Mouse (Mus musculus) intestine, embryonic 14.5 days (tissue): Measurements from ENCODE around the gene Csrnp1. TPM values are rescaled to one million over a fixed set of nuclear protein-coding genes. Genes with fewer than 3 reads are reported as not detected.
A peak's percentile ranks its signal among the peaks of the same experiment; 100 is the strongest.

ENCODE experiments used
- ATAC-seq: fragments of 200-750 bp; cut with Nextera tagmentation; replicated peaks from 2 replicates; pipeline ENCODE4 v1.8.0; 2017; ENCODE audit warnings: low read depth, moderate number of reproducible peaks, moderate TSS enrichment, moderate library complexity; ENCODE audit not compliant: low FRiP score, low TSS enrichment
- DNase-seq: peaks from one replicate; pipeline ENCODE4 v3.0.0-alpha.2; 2018; ENCODE audit warnings: low spot score
- H3K27ac ChIP-seq: fragments of 300-500 bp; sonication (generic); 2 replicates; pipeline ENCODE4 v1.5.1; 2014; ENCODE audit warnings: low read depth, mild to moderate bottlenecking, control low read depth
- H3K27me3 ChIP-seq: fragments of 300-500 bp; sonication (generic); replicated peaks from 2 replicates; pipeline ENCODE4 v1.6.1; 2014; ENCODE audit warnings: low read length, control low read depth; ENCODE audit not compliant: control insufficient read depth, insufficient read depth
- H3K36me3 ChIP-seq: fragments of 300-500 bp; sonication (generic); 2 replicates; pipeline ENCODE4 v1.6.1; 2014; ENCODE audit warnings: low read length, control low read depth; ENCODE audit not compliant: control insufficient read depth, insufficient read depth
- H3K4me1 ChIP-seq: fragments of 300-500 bp; sonication (generic); replicated peaks from 2 replicates; pipeline ENCODE4 v1.6.1; 2014; ENCODE audit warnings: low read length, control low read depth, mixed read lengths; ENCODE audit not compliant: control insufficient read depth, insufficient read depth
- H3K4me2 ChIP-seq: fragments of 300-500 bp; sonication (generic); 2 replicates; pipeline ENCODE4 v1.6.1; 2014; ENCODE audit warnings: low read length
- H3K4me3 ChIP-seq: fragments of 300-500 bp; sonication (generic); 2 replicates; pipeline ENCODE4 v1.5.1; 2014; ENCODE audit warnings: low read depth, low read length, control low read depth, mixed read lengths
- H3K9ac ChIP-seq: fragments of 300-500 bp; sonication (generic); 2 replicates; pipeline ENCODE4 v1.6.1; 2014; ENCODE audit warnings: mild to moderate bottlenecking, low read length
- H3K9me3 ChIP-seq: fragments of 300-500 bp; sonication (generic); 2 replicates; pipeline ENCODE4 v1.6.1; 2016; ENCODE audit warnings: low read length, control low read depth; ENCODE audit not compliant: control insufficient read depth
- WGBS: fragments of 180-500 bp; shearing (Covaris S2); extraction: QIAGEN DNeasy Blood & Tissue Kit; methylation state at CpG from one replicate; pipeline ENCODE4 v1.1.7; 2014; 5-methylcytosine and 5-hydroxymethylcytosine counted together
- polyA plus RNA-seq: library from polyadenylated mRNA; unstranded; fragments of >200 nt; fragmentation: Nextera tagmentation; extraction: Ambion mirVana; gene quantifications from 2 replicates; pipeline ENCODE4 v1.2.1, GENCODE M21; 2014

Csrnp1 gene
- polyA plus RNA-seq, 1 experiment from 2014 or later: 1.8 TPM

DNA sequence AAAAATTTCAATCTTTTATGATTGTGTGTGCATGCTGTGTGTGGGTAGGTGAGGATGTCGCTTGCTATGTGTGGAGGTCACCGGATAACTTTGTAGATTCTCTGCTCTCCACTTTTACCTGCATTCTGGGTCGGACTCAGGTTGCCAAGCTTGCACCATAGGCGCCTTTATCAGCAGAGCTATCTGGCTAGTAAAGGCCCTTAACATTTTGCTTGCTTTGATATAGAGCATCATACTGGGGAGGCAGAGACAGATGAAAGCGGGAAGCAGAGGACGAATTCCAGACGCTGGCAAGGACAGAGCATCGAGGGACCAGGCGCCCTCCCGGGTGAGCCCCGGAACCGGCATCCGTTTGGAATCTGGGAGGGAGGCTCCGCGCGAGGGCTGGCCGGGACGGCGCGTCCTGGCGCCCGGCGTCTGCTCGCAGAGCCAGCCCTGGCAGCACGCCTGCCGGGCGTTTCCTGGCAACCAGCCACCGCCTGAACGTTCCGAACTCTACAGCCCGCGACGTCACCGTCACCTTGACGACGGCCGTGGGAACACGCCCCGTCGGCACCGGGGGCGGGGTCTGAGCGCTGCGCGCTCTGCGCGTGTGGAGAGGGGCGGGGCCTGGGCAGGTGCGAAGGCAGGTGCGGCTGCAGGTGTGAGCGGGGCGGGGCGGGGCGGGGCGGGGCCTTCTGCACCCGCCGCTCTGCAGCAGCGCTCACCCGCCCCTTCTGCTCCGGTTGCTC is 26.5 kb upstream of the Csrnp1 start:
- Histone ChIP-seq H3K36me3 (no peaks in the 10 kb centered on the region), H3K4me1 (peaks cover 13% of the 10 kb centered on the region), H3K9ac (peak overlapping the region; percentile 36; the same call in 1 of the 2 replicates), H3K27ac (peak overlapping the region; percentile 76), H3K27me3 (no peaks in the 10 kb centered on the region), H3K4me3 (peak overlapping the region; percentile 32), H3K4me2 (peak overlapping the region; percentile 77), H3K9me3 (no peaks in the 10 kb centered on the region)
- DNase-seq (peak; percentile 97), ATAC-seq (peak; percentile 92)
- WGBS: 1% methylated on average over 60 of the region's 60 CpGs

- H3K27ac ChIP-seq: no peak overlapping the region
- H3K4me1 ChIP-seq: peaks cover 13% of the 10 kb centered on the region
- DNase-seq: no peak
- H3K4me3 ChIP-seq: no peak overlapping the region
- no peaks in the 10 kb centered on the region for H3K27me3 ChIP-seq
- 93% methylated on average over 3 of the region's 3 CpGs for WGBS
- no peaks in the 10 kb centered on the region for H3K9me3 ChIP-seq
- H3K4me2 ChIP-seq: no peak overlapping the region
- no peaks in the 10 kb centered on the region for H3K36me3 ChIP-seq
- H3K9ac ChIP-seq: no peak overlapping the region
- ATAC-seq: no peak
These were observed 25.4 kb upstream of the Csrnp1 start for GRCm38 (mm10) chr9:120009871-120010270.

DNA sequence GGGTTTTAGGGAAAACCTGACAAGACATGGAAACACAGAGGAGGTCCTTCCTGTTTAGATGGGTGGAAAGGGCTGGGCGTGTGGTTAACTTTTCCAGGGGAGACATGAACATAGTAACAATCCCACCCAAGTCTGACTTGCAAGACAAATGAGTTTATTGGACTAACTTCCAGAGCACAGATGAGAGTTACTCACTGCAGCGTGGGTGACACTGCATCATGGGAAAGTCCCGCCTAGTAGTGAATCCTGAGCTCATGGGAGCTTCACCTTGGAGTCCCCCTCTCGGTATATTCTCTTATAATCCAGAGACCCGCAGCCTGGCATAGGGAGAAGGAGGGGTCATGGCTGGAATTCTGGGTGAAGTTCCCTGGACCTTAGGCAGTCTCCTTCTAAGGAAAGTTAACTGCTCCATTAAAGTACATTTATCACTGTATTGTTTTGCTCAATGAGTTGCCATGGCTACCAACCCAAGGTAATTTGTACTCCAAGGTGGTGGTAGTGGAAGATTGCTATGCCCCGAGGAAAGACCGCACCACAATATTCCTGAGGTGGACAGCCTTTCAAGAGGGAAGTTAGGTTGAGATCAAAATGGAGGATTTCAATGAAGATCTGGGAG is 24.9 kb upstream of the Csrnp1 start:
- DNase-seq (no peak), ATAC-seq (no peak)
- no peaks in the 10 kb centered on the region for H3K27me3 ChIP-seq
- H3K4me3 ChIP-seq: no peak overlapping the region
- H3K9me3 ChIP-seq: no peaks in the 10 kb centered on the region
- H3K27ac ChIP-seq: no peak overlapping the region
- no peak overlapping the region for H3K9ac ChIP-seq
- no peaks in the 10 kb centered on the region for H3K36me3 ChIP-seq
- H3K4me1 ChIP-seq: peaks cover 13% of the 10 kb centered on the region
- no peak overlapping the region for H3K4me2 ChIP-seq
- 51% methylated on average over 7 of the region's 7 CpGs for WGBS

DNA sequence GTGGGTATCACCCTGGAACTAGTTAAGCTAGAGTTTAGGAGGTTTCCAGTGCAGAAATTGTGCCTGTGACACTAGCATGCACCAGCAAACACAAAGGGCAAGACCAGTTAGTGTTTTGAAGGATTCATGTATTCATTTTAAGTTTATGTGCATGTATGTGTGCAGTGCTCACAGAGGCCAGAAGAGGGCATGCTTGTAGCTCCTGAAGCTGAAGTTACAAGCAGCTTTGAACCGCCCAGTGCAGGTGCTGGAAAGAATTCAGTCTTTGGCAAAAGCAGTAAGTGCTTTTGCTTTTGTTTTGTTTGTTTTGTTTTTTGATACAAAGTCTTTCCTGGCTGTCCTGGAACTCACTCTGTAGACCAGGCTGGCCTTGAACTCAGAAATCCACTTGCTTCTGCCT is 23.4 kb upstream of the Csrnp1 start:
- Histone ChIP-seq H3K36me3 (no peaks in the 10 kb centered on the region), H3K4me2 (no peak overlapping the region), H3K27me3 (no peaks in the 10 kb centered on the region), H3K9ac (no peak overlapping the region), H3K4me3 (no peak overlapping the region), H3K27ac (no peak overlapping the region), H3K9me3 (no peaks in the 10 kb centered on the region), H3K4me1 (peaks cover 13% of the 10 kb centered on the region)
- DNase-seq: no peak
- 97% methylated on average over 1 of the region's 1 CpGs for WGBS
- ATAC-seq: no peak

DNA sequence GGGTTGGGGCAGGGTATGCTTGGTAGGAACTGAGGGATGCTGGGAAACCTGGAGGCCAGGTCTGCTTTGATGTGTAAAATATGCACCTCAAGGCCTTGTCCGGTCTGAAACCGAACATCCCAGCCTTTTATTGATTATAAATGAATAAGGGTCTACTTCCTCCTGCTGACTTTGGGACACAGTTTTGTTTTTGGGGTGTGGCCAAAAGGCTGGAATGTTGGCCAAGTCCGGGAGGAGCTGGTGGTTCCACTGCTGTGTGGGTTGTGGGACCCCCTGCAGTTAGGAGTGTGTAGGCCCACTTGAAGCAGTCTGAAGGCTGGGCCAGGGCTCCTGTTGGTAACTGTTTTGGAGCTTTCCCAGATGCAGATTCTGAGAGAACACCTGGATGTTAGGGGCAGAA is 21.5 kb upstream of the Csrnp1 start:
- Histone ChIP-seq H3K9me3 (no peaks in the 10 kb centered on the region), H3K4me2 (no peak overlapping the region), H3K9ac (no peak overlapping the region), H3K27me3 (no peaks in the 10 kb centered on the region), H3K4me3 (no peak overlapping the region), H3K4me1 (peaks cover 17% of the 10 kb centered on the region), H3K36me3 (no peaks in the 10 kb centered on the region), H3K27ac (no peak overlapping the region)
- DNase-seq (no peak), ATAC-seq (no peak)
- WGBS: 52% methylated on average over 3 of the region's 3 CpGs

DNA sequence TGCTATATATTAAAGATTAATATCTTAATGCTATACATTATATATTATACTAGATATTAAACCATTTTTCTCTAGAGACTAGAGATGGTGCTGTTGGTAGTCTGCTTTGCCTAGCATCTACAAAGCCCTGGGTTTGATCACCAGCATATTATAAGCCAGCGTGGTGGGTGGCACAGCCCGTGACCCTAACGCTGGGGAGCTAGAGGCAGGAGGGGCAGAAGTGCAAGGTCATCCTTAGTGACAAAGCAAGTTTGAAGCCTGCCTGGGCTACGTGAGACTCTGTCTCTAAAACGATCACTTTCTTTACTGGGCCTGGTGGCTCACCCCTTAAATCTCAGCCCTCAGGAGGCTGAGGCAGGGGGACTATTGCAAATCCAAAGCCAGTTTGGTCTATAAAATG is 18.4 kb upstream of the Csrnp1 start:
- H3K4me3 ChIP-seq: no peak overlapping the region
- H3K36me3 ChIP-seq: no peaks in the 10 kb centered on the region
- no peak overlapping the region for H3K27ac ChIP-seq
- no peaks in the 10 kb centered on the region for H3K27me3 ChIP-seq
- no peak overlapping the region for H3K4me2 ChIP-seq
- DNase-seq (no peak), ATAC-seq (no peak)
- H3K9ac ChIP-seq: no peak overlapping the region
- no peaks in the 10 kb centered on the region for H3K9me3 ChIP-seq
- H3K4me1 ChIP-seq: peaks cover 8% of the 10 kb centered on the region
- WGBS: 76% methylated on average over 5 of the region's 5 CpGs

DNA sequence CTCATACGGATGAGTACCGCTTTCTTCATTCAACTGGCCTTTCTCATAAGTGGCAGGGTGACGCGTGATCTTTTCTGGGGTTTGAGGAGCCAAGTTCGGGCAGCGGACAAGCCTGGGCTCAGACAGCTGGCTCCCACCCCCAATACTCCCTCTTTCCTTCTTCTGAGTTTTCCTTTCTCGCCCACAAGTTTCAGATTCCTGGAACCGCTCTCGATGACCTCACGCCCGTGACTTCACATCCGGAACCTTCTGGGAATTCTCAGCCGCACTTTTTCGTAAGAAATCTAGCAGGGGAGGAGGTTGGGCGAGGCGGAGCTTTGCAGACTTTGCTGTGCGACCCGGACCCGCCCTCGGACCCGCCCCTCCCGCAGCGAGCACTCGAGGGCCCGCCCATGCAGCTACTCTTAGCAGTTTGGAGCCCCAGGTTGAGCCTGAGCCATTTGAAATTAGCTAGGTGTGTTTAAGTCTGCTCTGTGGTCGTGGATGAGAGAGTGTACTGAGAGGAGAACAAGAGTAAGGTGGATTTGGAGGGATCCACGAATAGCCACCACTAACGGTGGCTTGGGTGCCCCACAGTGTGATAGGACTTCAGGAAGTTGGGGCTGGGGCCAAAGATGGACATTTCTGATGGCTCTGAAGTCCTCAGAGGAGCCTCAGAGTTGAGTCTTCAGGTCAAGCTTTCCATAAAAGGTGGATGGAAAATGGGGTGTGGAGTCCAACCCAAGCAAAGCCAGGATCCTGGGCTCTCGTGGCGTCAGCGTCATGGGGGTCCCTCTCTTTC is 17.7 kb upstream of the Csrnp1 start:
- DNase-seq (peak; percentile 94), ATAC-seq (peak; percentile 91)
- Histone ChIP-seq H3K9ac (peak overlapping the region; percentile 56), H3K27me3 (no peaks in the 10 kb centered on the region), H3K4me1 (peaks cover 8% of the 10 kb centered on the region), H3K9me3 (no peaks in the 10 kb centered on the region), H3K27ac (peak overlapping the region; percentile 87), H3K4me2 (peak overlapping the region; percentile 77), H3K36me3 (no peaks in the 10 kb centered on the region), H3K4me3 (peak overlapping the region; percentile 46)
- 10% methylated on average over 31 of the region's 31 CpGs for WGBS

DNA sequence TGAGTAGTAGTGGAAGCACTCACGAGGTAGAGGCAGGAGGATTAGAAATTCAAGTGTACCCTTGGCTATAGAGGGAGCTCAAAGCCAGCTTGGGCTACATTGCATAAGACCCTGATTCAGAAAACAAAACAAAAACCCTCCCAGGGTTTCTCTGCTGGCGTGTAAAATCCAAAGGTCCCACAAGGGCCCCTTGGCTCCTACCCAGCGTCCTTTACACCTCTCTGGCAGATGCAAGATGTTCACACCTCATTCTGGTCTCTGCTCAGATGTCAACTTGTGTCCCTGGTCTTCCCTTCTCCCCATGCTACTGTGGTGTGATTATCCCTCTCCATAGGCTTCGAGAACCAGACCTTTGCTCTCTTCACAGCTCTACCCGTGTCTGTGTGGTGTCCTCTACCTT is 16.3 kb upstream of the Csrnp1 start:
- peaks cover 8% of the 10 kb centered on the region for H3K4me1 ChIP-seq
- no peak overlapping the region for H3K4me2 ChIP-seq
- no peak overlapping the region for H3K27ac ChIP-seq
- H3K36me3 ChIP-seq: no peaks in the 10 kb centered on the region
- no peaks in the 10 kb centered on the region for H3K9me3 ChIP-seq
- DNase-seq (no peak), ATAC-seq (no peak)
- H3K9ac ChIP-seq: no peak overlapping the region
- WGBS: 75% methylated on average over 5 of the region's 5 CpGs
- H3K4me3 ChIP-seq: no peak overlapping the region
- no peaks in the 10 kb centered on the region for H3K27me3 ChIP-seq
